Mouse (Mus musculus) neural tube, embryonic 14.5 days (tissue): Measurements from ENCODE around the gene St7. TPM values are rescaled to one million over a fixed set of nuclear protein-coding genes. Genes with fewer than 3 reads are reported as not detected.

Experiments
- ATAC-seq: fragments of 200-750 bp; cut with Nextera tagmentation; 2 replicates; pipeline ENCODE4 v1.8.0; 2017; ENCODE audit warnings: low read depth, mild to moderate bottlenecking, moderate TSS enrichment, moderate library complexity
- H3K27ac ChIP-seq: fragments of 300-500 bp; sonication (generic); 2 replicates; pipeline ENCODE4 v1.5.1; 2014; ENCODE audit warnings: low read depth, mild to moderate bottlenecking, control low read depth, low read length, moderate library complexity, mixed read lengths
- H3K27me3 ChIP-seq: fragments of 300-500 bp; sonication (generic); 2 replicates; pipeline ENCODE4 v1.6.1; 2014; ENCODE audit warnings: low read length; ENCODE audit not compliant: control insufficient read depth, insufficient read depth
- H3K36me3 ChIP-seq: fragments of 300-500 bp; sonication (generic); 2 replicates; pipeline ENCODE4 v1.6.1; 2014; ENCODE audit warnings: low read length, mixed read lengths; ENCODE audit not compliant: control insufficient read depth, insufficient read depth
- H3K4me1 ChIP-seq: fragments of 300-500 bp; sonication (generic); 2 replicates; pipeline ENCODE4 v1.6.1; 2014; ENCODE audit warnings: low read length; ENCODE audit not compliant: control insufficient read depth, insufficient read depth
- H3K4me2 ChIP-seq: fragments of 300-500 bp; sonication (generic); 2 replicates; pipeline ENCODE4 v1.6.1; 2014; ENCODE audit warnings: mild to moderate bottlenecking, low read depth, low read length, control low read depth
- H3K4me3 ChIP-seq: fragments of 300-500 bp; sonication (generic); 2 replicates; pipeline ENCODE4 v1.5.1; 2014; ENCODE audit warnings: low read depth, low read length, control low read depth, mixed read lengths
- H3K9ac ChIP-seq: fragments of 300-500 bp; sonication (generic); replicated peaks from 2 replicates; pipeline ENCODE4 v1.6.1; 2014; ENCODE audit warnings: low read depth, mild to moderate bottlenecking, control low read depth, low read length, mixed read lengths
- H3K9me3 ChIP-seq: fragments of 300-500 bp; sonication (generic); 2 replicates; pipeline ENCODE4 v1.6.1; 2016; ENCODE audit warnings: low read length; ENCODE audit not compliant: control insufficient read depth
- WGBS: fragments of 180-500 bp; shearing (Covaris S2); extraction: QIAGEN DNeasy Blood & Tissue Kit; methylation state at CpG from one replicate; pipeline ENCODE4 v1.1.7; 2014; 5-methylcytosine and 5-hydroxymethylcytosine counted together
- polyA plus RNA-seq: library from polyadenylated mRNA; unstranded; fragments of >200 nt; fragmentation: Nextera tagmentation; extraction: Ambion mirVana; gene quantifications from 2 replicates; pipeline ENCODE4 v1.2.1, GENCODE M21; 2014

The St7 gene
- polyA plus RNA-seq, 1 experiment from 2014 or later: 71.9 TPM

DNA sequence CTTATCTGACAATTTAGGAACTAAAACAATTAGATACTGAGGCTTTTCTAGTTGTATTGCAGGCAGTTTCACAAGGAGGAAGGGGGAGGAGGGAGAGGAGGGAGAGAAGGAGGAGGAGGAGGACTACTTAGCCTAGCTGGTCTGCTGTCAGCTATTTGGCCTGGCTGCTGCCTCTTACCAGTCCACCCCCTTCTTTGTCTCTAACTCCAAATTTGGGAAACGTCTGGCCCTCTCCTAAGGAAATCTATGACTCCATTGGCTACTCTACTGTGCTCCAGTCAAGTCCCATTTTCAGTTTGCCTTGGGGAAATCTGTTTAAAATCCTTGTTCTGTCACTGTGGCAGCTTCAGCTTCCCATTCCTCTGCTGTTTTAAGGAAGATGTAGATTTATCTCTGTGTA lies 175.1 kb downstream of the St7 start:
- H3K4me2 ChIP-seq: no peak overlapping the region
- WGBS: 65% methylated on average over 1 of the region's 1 CpGs
- no peaks in the 10 kb centered on the region for H3K27me3 ChIP-seq
- H3K4me1 ChIP-seq: no peaks in the 10 kb centered on the region
- H3K4me3 ChIP-seq: no peak overlapping the region
- H3K27ac ChIP-seq: no peak overlapping the region
- no peak overlapping the region for H3K9ac ChIP-seq
- H3K9me3 ChIP-seq: no peaks in the 10 kb centered on the region
- H3K36me3 ChIP-seq: peaks cover 9% of the 10 kb centered on the region; the same call in 1 of the 2 replicates
- ATAC-seq: no peak

DNA sequence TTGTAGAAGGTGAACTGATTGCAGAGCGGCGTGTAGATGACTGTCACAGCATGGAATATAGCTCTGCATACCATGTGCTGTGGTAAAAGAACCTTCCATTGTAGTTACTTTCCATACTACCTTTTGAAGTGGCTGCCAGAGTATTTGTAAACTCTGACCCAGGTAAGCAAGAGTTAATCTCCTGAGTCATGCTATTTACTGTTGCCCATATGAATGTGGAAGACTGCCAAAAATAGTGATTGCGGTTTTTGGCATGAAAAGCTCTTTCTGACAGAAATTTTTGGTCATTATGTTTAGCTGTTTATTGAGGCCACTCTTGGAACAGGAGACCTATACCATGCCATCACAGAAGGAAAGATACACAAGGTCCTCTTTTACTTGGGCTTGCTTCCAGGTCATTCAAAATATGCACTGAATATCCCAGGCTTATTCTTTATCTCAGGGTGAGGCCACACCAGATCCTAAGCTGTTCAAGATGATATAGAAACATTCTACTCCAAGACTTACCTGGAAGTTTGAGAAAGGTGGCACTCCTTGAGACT lies 179.2 kb downstream of the St7 start:
- WGBS: 86% methylated on average over 3 of the region's 3 CpGs
- peaks cover 9% of the 10 kb centered on the region; the same call in 1 of the 2 replicates for H3K36me3 ChIP-seq
- H3K27ac ChIP-seq: no peak overlapping the region
- H3K27me3 ChIP-seq: no peaks in the 10 kb centered on the region
- H3K4me1 ChIP-seq: no peaks in the 10 kb centered on the region
- no peak overlapping the region for H3K4me2 ChIP-seq
- no peaks in the 10 kb centered on the region for H3K9me3 ChIP-seq
- no peak for ATAC-seq
- H3K4me3 ChIP-seq: no peak overlapping the region
- no peak overlapping the region for H3K9ac ChIP-seq

DNA sequence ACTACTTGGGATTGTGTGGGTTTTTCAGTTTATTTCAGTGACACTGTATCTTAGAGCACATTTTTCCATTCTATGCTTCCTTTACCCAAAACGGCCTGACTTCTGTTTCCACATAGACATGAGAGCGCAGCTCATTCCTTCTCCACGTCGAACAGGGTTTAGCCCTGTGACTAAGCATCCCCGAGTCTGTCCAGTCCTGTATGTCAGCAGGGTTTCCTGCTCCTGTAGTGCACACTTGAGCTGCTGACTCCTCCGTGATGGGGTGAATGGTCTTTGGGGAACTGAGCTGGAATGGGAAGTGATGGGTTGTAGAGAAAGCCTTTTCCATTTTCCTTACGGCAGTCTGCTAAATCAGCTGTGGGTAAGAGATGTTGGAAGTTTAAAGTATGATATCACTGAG lies 182.9 kb downstream of the St7 start:
- no peak for ATAC-seq
- no peak overlapping the region for H3K4me2 ChIP-seq
- H3K9ac ChIP-seq: no peak overlapping the region
- no peaks in the 10 kb centered on the region for H3K27me3 ChIP-seq
- no peak overlapping the region for H3K4me3 ChIP-seq
- H3K4me1 ChIP-seq: no peaks in the 10 kb centered on the region
- H3K9me3 ChIP-seq: no peaks in the 10 kb centered on the region
- peak overlapping the region; percentile 23; the same call in 1 of the 2 replicates for H3K27ac ChIP-seq
- 69% methylated on average over 7 of the region's 7 CpGs for WGBS
- H3K36me3 ChIP-seq: no peaks in the 10 kb centered on the region

DNA sequence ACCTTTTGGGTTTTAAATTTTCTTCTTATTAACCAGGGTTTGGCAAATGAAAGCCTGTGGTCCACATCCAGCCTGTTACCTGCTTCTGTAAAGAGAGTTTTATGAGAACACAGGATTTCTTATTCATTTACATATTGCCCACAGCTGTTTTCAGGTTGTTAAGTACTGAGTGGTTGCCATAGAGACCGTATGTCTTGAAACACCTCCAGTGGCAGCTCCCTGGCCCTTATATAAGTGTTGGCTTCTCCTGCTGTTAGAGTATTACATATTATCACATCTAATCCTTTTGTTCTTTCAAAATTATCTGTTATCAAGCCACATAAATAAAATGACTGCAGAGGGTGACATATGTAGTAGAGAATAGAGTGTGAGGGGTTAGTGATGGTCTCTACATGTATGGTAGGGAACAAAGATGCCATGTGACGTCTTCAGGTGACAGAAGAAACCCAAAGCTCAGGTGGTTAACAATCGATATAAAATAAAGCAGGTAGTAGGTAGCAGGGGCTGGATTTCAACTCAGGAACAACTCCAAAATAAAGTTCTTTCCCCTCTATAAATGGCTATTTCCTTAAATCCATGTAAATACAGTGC lies 183.4 kb downstream of the St7 start:
- no peak overlapping the region for H3K9ac ChIP-seq
- no peaks in the 10 kb centered on the region for H3K4me1 ChIP-seq
- 0 out of 2 replicates have a peak overlapping the region, but pooled peaks have one; percentile 23 for H3K27ac ChIP-seq
- H3K4me2 ChIP-seq: no peak overlapping the region
- H3K36me3 ChIP-seq: no peaks in the 10 kb centered on the region
- no peaks in the 10 kb centered on the region for H3K9me3 ChIP-seq
- no peak overlapping the region for H3K4me3 ChIP-seq
- H3K27me3 ChIP-seq: no peaks in the 10 kb centered on the region
- ATAC-seq: peak; percentile 71
- WGBS: 90% methylated on average over 3 of the region's 3 CpGs

DNA sequence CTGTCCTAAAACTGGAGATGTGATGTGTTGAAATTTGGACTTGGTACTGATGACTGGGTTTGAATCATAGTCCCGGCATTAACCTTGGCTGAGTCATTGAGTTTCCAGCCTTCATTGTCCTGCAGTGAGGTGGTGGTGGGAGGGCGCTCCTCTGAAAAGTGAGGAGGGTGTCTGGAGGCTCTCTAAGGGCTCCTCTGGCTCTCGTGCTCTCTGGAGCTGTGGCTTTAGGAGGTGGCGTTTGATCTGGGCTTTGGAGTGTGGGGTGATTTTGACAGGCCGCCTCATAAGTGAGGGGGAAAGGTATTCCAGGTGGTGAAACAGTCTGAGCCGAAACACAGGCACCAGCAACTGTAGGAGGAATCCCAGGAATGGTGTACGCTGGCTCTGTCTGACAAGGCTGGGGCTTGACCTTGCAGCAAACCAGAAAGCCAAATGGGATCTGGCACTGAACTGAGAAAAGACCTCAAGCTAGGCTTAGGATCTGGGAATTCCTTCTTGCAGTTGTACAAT lies 184.0 kb downstream of the St7 start:
- 87% methylated on average over 7 of the region's 7 CpGs for WGBS
- Histone ChIP-seq H3K27me3 (no peaks in the 10 kb centered on the region), H3K4me3 (no peak overlapping the region), H3K4me2 (no peak overlapping the region), H3K36me3 (no peaks in the 10 kb centered on the region), H3K9me3 (no peaks in the 10 kb centered on the region), H3K9ac (no peak overlapping the region), H3K27ac (no peak overlapping the region), H3K4me1 (no peaks in the 10 kb centered on the region)
- no peak for ATAC-seq

DNA sequence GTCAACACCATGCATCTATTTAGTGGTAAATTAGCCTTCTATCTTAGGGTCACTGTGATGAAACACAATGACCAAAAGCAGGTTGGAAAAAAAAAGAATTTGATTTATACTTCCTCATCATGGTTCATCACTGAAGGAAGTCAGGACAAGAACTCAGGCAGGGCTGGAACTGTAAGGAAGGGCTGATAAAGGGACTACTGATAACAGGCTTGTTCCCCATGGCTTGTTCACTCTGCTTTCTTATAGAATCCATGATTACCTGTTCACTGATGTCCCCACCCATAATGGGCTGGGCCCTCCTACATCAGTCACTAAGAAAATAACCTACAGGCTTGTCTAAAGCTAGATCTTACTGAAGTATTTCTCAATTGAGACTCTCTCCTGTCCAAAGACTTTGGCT lies 190.2 kb downstream of the St7 start:
- peaks cover 14% of the 10 kb centered on the region; the same call in 1 of the 2 replicates for H3K36me3 ChIP-seq
- H3K27ac ChIP-seq: no peak overlapping the region
- ATAC-seq: no peak
- no peaks in the 10 kb centered on the region for H3K9me3 ChIP-seq
- H3K4me3 ChIP-seq: no peak overlapping the region
- H3K27me3 ChIP-seq: no peaks in the 10 kb centered on the region
- H3K9ac ChIP-seq: no peak overlapping the region
- H3K4me1 ChIP-seq: no peaks in the 10 kb centered on the region
- H3K4me2 ChIP-seq: no peak overlapping the region

DNA sequence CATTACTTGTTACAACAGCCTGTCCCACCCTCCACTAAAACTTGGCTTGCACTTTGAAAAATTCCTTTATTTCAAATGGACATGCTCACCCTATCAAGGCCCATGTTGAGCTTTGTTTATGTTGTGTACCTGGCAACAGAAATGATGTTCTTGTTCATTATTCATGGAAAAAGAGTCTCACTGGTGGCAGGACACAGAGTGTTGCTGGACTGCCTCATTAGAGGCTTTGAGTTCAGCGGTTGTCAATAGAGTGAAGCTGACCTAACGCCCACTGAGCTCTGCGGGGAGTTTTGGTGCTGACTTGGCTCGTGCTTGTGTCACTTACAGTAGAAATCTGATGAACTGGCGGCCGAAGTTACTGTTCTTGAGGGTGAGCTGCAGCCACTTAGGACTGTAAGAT lies 195.0 kb downstream of the St7 start:
- Histone ChIP-seq H3K36me3 (peaks cover 14% of the 10 kb centered on the region; the same call in 1 of the 2 replicates), H3K4me2 (no peak overlapping the region), H3K4me3 (no peak overlapping the region), H3K9me3 (no peaks in the 10 kb centered on the region), H3K27ac (no peak overlapping the region), H3K27me3 (no peaks in the 10 kb centered on the region), H3K4me1 (no peaks in the 10 kb centered on the region), H3K9ac (no peak overlapping the region)
- no peak for ATAC-seq
- 88% methylated on average over 6 of the region's 6 CpGs for WGBS

DNA sequence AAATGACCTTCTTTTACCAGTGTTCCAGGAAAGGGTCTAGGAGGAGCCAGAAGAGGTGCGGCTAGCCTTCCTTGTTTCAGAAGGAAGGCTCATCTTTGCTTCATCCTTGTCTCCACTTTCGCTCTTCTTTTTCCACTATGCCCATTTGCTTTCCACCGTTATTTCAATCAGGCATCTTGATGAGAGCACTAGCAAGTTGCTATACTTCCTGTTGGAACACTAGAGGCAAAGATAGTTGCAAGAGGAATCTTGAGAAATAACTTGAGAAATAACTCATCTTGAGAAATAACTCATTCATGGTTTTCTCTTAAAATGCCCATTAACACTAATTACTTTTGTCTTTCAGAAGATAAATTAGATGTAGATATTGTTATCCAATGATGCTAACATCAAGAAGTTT lies 202.8 kb downstream of the St7 start:
- Histone ChIP-seq H3K9me3 (no peaks in the 10 kb centered on the region), H3K27me3 (no peaks in the 10 kb centered on the region), H3K9ac (no peak overlapping the region), H3K4me1 (no peaks in the 10 kb centered on the region), H3K4me3 (no peak overlapping the region), H3K27ac (no peak overlapping the region), H3K4me2 (no peak overlapping the region), H3K36me3 (no peaks in the 10 kb centered on the region)
- WGBS: 96% methylated on average over 3 of the region's 3 CpGs
- no peak for ATAC-seq

DNA sequence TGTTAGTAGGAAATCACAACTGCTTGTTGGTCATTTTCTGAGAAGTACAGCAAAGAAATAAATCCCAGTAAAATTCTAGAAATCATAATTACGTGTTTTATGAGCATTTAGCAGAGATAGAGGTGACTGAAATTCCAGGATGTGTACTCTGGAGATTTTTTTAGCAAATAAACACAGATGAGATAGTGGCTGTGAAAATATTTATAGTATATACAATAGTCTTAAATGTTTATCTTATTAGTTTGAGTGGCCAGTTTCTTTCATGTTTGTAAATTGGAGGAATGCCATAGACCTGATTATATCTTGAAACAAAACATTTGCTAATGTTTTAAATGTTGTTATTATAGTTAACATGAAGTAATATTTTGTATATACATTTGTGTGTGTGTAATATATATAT lies 205.8 kb downstream of the St7 start:
- no peak overlapping the region for H3K9ac ChIP-seq
- WGBS: 85% methylated on average over 1 of the region's 1 CpGs
- no peak overlapping the region for H3K4me3 ChIP-seq
- H3K4me2 ChIP-seq: no peak overlapping the region
- ATAC-seq: no peak
- no peaks in the 10 kb centered on the region for H3K4me1 ChIP-seq
- no peaks in the 10 kb centered on the region for H3K27me3 ChIP-seq
- no peak overlapping the region for H3K27ac ChIP-seq
- no peaks in the 10 kb centered on the region for H3K9me3 ChIP-seq
- H3K36me3 ChIP-seq: no peaks in the 10 kb centered on the region
